Mouse (Mus musculus) c-Kit-positive CD71-negative TER-119-negative erythroid progenitor cells, embryonic 14.5 days (primary cell): ENCODE data around the gene Plac8.

Experiments used
- DNase-seq: peaks from one replicate; pipeline ENCODE4 v3.0.0-alpha.2; 2013; ENCODE audit warnings: low read depth

The Plac8 gene

DNA sequence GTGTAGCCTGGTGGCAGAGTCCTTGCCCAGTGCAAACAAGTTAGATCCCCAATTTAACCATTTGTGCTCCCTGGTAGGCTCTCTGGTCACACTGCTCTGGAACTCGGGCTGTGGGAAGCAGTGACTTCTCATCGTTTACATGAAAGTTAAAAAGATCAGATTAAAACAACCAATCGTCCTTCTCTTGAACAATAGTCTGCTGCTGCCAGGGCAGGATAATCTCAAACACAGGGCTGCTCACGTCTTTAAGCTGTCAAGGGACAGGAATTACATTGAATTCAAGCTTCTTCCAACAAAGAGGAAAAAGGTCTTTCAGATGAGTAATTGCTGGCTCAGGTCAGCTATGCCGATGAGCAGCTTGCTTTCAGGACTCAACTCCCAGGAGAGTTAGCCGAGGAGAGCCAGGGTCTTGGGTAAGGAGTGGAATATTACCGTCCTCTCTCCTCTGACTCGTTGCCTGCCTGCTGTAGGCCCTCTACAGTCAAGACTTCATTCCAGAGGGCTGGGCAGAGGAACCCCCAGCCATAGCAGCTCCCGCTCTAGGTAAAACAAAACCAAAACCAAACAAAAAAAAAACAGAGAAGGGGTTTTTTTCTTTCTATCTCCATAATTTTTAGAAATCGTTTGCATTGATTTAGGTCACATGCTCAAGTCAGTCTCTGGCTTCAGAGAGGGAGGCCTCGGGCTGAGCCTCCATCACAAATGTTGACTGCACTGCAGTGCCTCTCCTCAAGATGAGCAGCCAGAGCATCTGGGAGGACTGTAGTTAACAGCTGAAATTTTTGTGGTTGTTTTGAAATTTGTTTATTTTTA lies 9.8 kb upstream of the Plac8 start:
- no peak for DNase-seq

DNA sequence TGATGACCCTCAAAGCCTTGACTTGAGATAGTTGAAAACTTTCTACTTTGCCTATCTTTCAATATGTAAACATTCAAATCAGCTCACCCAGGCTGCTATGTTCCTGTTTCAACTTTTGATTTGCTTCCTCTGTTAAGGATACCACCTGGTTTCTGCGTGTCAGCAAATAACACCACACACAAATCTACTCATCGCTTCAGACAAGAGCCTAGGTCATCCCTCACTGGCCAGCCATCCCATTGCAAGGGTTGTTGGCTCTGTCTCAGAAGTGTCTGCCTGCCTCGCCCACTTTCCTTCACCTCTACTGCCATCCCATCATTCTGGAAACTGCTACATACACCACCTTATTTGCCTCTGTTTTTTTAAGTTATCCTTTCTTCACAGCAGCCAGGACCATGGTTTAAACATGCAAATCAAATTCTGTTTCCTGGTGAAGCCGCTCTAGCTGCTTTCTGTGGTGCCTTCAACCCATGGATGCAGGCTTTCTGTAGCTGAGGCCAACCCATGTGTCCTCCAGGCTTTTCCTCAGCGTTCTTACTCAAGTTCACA lies 6.9 kb upstream of the Plac8 start:
- no peak for DNase-seq

DNA sequence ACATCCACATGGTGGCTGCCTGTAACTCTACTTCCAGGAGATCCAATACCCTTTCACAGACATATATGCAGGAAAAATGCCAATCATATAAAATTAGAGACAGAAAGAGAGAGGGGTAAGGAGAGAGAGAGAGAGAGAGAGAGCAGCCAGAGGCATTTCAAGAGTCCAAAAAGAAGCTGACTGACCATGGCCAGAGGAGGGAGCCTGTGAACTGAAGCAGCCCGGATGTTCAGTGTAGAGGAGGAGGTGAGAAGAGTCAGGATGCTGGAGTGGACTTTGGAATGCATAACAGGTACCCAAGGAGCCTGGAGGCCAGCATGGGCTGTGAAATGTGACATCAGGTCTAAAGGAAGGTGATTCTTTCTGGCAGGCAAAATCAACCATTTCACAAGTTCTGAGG lies 2.7 kb upstream of the Plac8 start:
- no peak for DNase-seq

DNA sequence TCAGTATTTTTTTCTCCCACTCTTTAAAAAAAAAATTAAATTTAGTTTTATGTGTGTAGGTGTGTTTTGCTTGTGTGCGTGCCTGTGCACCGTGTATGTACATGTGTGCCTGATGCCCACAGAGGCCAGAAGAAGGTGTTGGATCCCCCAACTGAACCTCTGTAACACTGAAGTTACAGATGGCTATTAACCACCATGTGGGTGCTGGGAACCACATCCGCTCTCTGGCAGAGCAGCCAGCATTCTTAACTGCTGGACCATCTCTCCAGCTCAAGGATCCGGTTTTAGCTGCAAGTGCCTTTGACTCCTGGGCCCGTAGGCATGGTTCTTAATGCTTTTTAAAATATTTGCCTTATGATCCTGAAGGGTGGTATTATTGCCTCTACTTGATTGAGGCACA lies 1.2 kb upstream of the Plac8 start:
- DNase-seq = no peak

DNA sequence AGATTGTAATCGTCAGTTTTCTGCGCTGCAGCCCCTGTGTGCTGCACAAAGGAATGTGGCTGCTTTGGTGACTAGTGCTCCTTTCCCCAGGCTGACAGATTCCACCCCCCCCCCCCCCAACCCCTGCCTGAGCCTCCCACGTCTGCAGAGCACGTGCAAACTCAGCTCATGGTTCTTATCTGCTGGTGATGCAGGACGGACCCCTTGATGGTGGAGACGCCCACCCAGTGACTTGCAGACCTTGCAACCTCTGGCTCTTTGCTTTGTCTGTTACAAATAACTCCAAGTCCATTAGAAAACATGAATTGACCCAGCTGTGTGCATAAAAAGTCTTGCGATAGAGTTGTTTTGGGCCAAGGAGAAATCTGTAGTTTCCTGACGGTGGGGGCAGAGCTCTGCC lies 1.3 kb downstream of the Plac8 start:
- DNase-seq = no peak

DNA sequence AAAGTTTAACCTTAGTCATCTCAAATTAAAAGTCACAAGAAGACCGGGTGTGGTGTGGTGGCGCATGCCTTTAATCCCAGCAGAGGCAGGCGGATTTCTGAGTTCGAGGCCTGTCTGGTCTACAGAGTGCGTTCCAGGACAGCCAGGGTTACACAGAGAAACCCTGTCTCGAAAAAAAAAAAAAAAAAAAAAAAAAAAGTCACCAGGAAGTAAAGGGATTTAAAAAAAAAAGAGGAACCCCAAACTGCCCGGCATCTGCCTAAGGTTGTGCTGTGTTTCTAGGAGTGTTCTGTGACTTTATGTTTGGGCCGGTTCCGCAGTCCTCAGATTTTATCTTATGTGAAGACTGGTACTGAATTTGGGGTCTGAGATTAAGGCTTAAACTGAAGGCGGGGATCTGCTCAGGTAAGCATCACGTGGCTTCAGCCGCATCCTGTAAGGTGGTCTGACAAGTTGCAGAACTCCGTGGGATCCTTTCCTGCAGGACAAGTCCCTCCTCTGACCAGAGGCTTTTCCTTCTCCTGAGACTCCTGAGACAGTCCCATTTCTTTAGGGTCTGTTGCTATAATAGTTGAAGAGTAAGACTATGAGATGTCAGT lies 1.9 kb downstream of the Plac8 start:
- no peak for DNase-seq

DNA sequence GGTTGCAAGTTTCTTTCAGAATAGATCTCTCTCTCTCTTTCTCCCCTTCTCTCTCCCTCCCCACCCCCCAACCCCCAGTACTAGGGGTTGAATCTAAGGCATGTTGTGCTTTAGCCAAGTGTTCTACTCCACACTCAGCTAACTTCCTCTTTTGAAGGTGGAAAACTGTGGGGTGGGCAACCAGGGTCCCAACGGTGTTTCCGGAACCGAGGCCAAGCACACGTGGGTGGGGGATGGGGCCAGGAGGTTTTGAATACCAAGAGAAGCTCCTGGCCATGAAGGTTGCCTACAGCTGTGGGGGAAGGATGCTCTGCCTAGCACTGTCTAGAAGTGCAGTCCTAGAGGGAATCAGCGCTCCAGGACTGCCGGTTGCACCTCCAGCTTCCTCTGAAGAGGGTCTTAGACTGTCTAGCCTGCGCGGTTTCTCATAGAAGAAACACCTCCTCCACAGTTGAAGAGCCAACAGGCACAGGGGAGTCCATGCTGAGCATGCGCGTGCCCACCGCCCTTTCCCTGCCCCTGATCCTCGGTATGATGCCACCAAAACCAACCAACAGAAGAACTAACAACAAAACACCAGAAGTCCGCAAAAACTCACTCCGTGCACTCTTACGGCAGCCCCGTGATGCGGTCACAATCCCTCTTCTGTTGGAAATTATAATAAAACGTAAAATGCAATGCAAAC lies 2.7 kb downstream of the Plac8 start:
- DNase-seq = peak; percentile 36

DNA sequence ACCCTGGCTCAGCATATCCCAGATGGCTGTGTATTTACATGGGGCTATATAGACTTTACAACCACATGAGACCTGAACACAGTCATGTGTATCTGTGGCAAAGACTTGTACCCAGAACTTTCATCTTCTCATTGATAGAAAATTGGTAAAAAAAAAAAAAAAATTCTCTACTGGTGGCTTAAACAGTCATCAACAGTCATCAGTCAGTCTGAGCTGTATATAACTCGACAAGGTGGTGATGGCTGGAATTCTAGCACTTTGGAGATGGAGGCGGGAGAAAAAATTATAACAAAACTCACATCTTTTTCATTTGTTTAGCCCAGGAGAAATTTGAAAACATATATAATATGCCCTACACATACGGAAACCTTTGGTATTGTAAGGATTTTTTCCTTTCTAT lies 3.2 kb downstream of the Plac8 start:
- DNase-seq = no peak

DNA sequence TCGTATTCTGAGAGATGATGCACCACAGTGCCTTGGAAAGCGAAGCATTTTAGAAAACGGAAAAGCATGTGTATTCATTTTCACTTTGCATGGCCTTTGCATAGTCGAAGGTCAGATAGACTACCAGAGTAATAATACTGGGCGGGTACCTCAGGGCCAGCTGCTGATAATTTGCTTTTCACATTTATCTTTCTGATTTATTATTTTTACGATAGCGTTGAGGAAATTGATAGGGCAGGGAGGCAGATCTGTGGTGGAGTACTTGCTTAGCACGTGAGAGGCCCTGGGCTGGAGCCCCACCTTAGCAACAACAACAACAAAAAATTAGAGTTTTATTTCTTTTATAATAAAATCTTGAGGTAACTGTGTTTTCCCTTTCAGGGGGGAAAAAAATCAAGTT lies 3.9 kb downstream of the Plac8 start:
- DNase-seq = no peak

DNA sequence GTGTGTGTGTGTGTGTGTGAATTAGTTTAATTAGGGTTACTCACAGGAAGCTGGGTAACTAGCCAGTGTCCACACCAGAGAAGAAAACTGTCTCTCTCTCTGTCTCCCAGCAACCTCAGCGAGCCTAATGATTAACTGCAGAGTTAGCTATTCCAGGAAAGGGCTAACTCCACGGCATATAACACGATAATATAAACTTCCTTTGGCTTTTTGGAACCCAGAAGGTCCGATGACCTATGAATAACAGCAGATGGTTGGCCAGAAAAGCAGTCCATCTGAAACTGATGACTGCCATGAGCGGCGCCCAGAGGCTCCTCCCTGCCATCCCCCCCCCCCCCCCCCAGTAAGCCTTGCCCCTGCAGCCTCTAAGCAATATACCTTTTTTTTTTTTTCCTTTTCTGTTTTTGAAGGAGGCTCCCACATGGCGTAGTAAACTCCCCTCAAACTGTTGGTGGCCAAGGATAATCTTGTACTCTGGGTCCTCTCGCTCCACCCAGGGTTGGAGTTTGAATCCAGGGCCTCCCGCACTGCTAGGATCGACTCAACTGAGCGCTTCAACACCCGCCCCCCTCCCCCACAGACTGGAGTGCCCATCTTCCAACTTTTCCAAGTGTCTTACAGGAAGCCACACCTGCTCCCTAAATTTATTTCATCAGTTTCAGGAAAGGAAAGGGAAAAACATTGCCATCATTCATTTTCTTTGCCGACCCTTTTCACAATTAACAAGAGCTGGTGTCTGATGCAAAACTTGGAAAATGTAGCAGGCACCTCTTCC lies 4.6 kb downstream of the Plac8 start:
- no peak for DNase-seq

DNA sequence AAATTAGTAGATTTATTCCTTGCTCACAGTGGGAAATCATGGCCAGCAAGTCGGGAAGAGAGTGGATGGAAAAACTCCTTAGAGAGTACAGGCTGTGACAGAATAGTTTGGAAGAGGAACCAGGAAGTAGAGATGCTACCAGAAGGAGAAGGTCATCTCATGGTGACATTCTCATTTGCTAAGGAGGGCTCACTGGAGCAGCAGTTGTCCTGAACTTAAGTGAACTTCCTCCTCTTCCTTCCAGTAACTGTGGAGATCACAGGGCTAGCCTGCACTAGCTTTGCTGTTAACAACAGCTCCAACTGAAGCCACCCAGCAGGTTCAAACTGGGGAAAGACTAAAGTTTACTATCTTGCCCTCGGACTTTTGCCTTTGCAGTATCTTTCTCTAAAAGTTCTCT lies 5.2 kb downstream of the Plac8 start:
- no peak for DNase-seq

DNA sequence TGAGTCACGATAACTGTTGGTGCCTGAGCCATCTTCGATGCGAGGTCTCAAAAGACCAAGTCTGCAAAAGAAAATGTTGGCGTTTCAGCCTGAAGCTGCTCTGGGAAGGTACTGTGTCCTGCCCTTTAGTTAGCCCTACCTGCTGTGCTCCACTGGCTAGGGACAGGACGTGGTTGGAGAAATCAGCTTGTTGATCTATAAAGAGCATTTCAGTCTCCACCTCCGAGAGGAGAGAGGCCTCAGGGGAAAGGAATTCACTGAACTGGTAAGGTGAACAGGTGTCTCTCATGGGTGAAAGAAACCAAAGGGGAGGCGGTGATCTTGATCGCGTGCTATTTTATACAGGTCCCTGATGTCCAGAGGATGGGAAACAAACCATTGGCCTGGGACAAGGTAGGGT lies 9.3 kb downstream of the Plac8 start:
- DNase-seq = no peak

DNA sequence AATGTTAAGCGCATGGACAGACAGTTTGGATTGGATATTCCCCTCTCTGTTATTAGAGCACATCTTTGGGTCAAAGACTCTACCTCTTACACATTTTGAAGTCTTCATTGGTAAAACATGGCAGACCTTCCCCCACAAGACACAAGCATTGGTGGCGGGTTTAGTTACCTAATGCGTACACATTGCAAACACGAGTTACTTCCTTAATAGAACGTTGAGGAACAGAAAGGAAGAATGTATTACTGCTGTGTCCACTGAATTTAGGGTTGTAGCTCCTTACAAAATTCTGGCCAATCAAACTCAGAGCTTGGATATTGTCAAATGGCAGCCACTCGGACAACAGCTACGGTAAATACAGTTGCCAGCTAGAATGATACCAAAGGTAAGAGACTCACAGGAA lies 12.7 kb downstream of the Plac8 start:
- no peak for DNase-seq

DNA sequence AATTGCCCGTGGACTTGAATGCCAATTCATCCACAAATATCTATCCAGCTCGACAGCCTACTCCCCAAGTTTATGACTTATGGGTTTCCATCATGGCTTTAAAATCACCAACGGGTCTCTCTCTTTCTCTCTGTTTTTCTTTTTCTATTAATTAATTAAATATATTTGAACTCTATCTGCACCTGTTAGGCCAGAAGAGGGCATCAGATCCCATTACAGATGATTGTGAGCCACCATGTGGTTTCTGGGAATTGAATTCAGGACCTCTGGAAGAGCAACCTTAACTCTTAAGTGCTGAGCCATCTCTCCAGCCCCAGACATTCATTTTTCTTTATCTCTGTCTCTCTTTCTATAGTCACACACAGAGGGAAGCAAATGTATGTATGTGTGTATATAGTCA lies 13.3 kb downstream of the Plac8 start:
- DNase-seq = no peak

DNA sequence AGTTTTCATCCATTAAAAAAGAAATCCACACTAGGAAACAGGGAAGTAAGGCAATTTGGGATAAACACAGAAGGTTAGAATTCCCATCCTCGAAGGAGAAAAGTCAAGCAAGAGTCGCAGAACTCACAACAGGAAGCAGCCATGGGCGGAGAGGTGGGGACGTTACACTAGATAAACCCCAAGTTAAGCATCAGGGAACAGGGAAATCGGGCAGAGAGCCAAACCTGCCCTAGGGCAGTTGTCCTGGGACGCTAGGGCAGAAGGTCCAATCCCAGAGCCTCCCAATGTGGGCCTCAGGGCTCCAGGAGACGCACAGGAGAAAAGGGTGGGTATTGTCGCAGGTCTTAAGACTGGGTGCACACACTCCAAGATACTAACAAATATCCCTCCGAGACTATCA lies 14.5 kb downstream of the Plac8 start:
- no peak for DNase-seq

DNA sequence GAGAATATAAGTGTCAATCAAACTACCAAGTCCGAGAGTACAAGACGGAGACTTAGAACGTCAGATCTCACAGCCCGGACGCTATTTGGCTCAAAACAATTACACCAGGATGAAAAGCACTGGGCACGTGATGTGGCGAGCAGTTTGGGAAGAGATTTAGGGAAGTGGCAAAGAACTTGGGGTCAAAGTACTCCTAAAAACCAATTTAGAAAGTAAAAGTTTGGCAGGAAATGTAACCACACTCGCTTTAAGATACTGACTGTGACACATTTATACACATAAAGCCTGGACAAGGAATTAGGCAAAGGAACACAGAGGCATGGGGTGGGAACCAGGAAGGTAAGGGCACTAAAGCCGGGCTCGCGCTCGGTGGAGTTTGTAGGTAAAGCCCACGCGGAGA lies 15.0 kb downstream of the Plac8 start:
- no peak for DNase-seq

DNA sequence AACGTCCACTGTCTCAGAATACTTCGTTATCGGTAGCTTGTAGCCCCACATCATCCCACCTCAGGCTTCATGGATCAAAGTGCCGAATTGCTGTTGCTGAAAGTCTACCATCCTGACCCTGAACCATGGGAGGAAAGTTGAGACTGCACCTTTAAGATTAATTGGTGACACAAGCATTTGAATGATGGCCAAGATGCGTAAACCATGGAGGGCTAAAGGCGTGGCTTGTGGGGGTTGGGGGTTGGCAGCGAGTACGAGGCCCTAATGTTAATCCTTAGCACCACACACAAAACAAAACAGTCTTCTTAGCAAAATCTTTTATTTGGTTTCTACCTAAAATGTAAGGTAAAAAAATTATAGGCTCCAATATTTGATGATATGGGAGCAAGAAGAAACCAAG lies 18.6 kb downstream of the Plac8 start:
- no peak for DNase-seq

DNA sequence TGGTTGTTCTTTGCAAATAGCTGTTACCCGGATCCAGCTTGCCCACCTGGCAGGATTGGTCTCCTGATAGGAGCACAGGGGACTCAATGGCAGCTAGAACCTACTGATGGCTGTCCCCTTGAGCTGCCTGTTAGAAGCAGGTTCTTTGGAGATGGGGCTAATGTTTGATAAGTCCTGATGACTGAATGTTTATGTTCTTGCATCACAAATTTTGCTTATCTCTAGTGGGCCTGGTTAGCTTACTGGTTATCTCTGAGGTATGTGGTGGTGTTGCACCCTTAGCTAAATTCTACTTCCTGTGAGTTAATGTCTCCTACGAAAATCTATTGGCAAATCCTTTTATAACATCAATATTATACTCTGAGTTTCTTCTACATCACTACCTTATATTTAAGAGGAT lies 20.1 kb downstream of the Plac8 start:
- DNase-seq = no peak

DNA sequence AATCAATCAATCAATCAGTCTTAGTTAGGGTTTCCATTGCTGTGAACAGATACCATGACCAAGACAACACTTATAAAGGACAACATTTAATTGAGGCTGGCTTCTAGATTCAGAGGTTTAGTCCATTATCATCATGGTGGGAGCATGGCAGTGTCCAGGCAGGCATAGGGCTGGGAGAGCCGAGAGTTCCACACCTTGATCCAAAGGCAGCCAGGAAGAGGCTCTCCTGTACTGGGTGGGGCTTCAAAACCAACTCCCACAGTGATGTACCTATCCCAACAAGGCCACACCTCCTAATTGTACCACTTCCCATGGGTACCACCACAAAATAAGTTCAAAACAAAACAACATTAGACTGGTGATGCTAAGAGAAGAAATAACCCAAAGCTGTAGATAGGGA lies 21.9 kb downstream of the Plac8 start:
- no peak for DNase-seq

DNA sequence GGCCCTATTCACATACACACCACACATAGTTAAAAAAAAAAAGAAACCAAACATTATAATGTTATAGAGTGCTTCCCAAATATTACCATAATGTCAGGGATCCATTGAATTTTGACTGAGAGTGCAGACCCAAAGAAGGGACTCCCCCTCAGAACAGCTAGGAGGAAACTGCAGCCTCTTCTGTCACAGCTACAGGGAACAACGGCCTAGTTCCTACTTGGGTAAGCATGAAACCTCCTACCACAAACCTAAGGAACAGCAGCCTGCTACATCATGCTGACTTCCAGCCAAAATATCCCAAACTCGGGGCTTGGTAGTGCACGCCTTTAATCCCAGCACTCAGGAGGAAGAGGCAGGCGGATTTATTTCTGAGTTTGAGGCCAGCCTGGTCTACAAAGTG lies 22.7 kb downstream of the Plac8 start:
- DNase-seq = no peak

DNA sequence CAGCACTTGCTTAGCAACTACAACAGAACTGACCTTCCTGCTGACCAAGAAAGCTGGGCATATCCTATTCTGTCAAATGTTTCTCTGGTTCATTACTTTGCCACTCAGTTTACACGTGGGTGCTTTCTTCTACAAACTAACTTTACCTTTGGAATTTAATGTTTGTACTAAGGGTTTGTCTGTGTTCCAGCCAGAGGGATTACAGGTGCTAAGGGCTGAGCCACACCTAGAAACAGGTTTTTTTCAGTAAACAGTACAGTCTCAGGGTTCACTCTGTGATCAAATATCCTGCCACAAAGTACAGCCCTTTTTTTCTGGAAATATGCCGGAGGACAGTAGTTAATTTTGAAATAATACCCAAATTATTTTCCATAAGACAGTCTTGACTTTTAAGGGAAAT lies 23.8 kb downstream of the Plac8 start:
- no peak for DNase-seq

DNA sequence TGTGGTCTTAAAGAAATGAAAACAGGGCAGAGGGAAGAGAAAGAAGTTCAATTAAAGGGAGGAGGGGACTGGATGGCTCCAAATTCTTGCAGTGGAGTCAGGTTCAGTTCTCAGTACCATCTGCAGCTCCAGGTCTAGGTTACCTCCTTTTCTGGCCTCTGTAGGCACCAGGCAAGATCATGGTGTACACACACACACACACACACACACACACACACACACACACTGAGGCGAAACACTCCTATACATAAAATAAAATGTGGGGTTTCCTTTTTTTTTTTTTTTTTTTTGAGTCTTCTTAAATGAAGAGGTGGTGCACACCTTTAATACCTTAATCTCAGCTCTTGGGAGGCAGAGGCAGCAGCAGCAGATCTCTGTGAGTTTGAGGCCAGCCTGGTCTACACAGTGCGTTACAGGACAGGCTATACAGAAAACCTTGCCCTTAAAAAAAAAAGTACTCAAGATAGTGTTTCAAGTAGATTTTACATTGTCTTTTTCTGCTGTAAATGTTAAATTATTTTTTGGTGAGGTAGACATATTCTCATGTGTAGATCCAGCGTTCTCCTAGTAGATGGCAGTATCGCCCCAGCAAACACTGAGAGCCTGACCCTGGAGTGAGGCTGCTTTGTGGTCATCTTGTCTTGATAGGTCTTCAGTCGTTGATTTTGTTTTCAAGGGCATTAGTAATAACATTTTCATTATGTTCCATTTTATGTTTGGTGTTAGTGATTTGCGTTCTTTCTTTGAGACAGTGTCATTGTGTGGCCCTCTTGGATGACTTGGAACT lies 25.6 kb downstream of the Plac8 start:
- DNase-seq = no peak
